Comparison of ENCODE assay signal across 8 mouse cellular contexts in the genomic region with DNA sequence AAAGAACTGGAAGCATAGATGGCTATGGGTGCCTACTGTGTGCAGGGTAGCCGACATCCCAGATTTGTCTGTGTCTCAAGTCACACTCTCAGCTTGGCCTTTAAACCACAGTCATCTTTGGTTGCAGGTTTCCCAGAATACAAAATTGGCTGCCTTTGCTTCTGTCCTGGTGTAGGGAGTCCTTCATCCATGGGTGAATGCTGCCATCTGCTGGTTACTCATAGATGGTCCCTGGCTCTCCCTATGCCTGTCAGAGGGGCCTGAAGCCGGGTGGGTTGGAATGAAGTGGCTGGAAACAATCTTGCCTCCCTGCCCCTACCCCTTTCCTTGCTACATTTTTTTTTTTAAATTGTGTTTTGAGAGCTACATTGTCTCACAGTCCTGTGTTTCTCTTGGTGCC. TPM values are rescaled to one million over a fixed set of nuclear protein-coding genes. Genes with fewer than 3 reads are reported as not detected.
DNase-seq lines count a peak whose midpoint lies in the region; ATAC-seq and TF ChIP-seq lines count a peak whose summit lies in the region.

No protein-coding gene starts in this region.

- no peaks in the 10 kb centered on the region for H3K79me2 ChIP-seq in C2C12 (ENCODE audit: control insufficient read depth, insufficient read depth)

- H3K4me2 ChIP-seq in embryonic facial prominence, embryonic 15.5 days (replicated peaks): no peak overlapping the region
- no peak overlapping the region for H3K4me2 ChIP-seq in heart, embryonic 15.5 days
- no peak overlapping the region for H3K4me2 ChIP-seq in liver, embryonic 13.5 days
- no peak overlapping the region for H3K4me2 ChIP-seq in neural tube, embryonic 15.5 days

- no peak overlapping the region for H3K9ac ChIP-seq in embryonic facial prominence, embryonic 15.5 days
- H3K9ac ChIP-seq in heart, embryonic 15.5 days: no peak overlapping the region
- no peak overlapping the region for H3K9ac ChIP-seq in liver, embryonic 13.5 days
- H3K9ac ChIP-seq in neural tube, embryonic 15.5 days (replicated peaks): no peak overlapping the region

- no peak for TF ChIP-seq POLR2A in bone marrow macrophage, adult 2 months (IDR thresholded peaks at IDR 0.05; ENCODE audit: borderline replicate concordance, low read depth, low read length)
- no peak for TF ChIP-seq POLR2A in testis, adult 2 months (IDR thresholded peaks at IDR 0.05; ENCODE audit: control insufficient read depth, low read depth, low read length)

- H3K4me1 ChIP-seq in bone marrow macrophage, adult 2 months (ENCODE audit: control insufficient read depth, insufficient read depth, low read length): no peaks in the 10 kb centered on the region
- H3K4me1 ChIP-seq in embryonic facial prominence, embryonic 15.5 days: no peaks in the 10 kb centered on the region
- H3K4me1 ChIP-seq in heart, embryonic 15.5 days (replicated peaks): no peaks in the 10 kb centered on the region
- no peaks in the 10 kb centered on the region for H3K4me1 ChIP-seq in liver, embryonic 13.5 days (replicated peaks)
- H3K4me1 ChIP-seq in neural tube, embryonic 15.5 days: no peaks in the 10 kb centered on the region
- no peaks in the 10 kb centered on the region for H3K4me1 ChIP-seq in testis, adult 2 months (ENCODE audit: control insufficient read depth, insufficient read depth, low read length)

- H3K27me3 ChIP-seq in C2C12 (ENCODE audit: control insufficient read depth, insufficient read depth, insufficient read length): no peaks in the 10 kb centered on the region
- no peaks in the 10 kb centered on the region for H3K27me3 ChIP-seq in embryonic facial prominence, embryonic 15.5 days
- H3K27me3 ChIP-seq in heart, embryonic 15.5 days: no peaks in the 10 kb centered on the region
- H3K27me3 ChIP-seq in liver, embryonic 13.5 days: no peaks in the 10 kb centered on the region
- no peaks in the 10 kb centered on the region for H3K27me3 ChIP-seq in neural tube, embryonic 15.5 days (replicated peaks)
- H3K27me3 ChIP-seq in testis, adult 2 months (ENCODE audit: control insufficient read depth, insufficient read depth, low read length): no peaks in the 10 kb centered on the region

- no peak overlapping the region for H3K27ac ChIP-seq in bone marrow macrophage, adult 2 months (ENCODE audit: insufficient read depth, low read depth, low read length)
- H3K27ac ChIP-seq in embryonic facial prominence, embryonic 15.5 days (replicated peaks): no peak overlapping the region
- H3K27ac ChIP-seq in heart, embryonic 15.5 days: no peak overlapping the region
- H3K27ac ChIP-seq in liver, embryonic 13.5 days: no peak overlapping the region
- no peak overlapping the region for H3K27ac ChIP-seq in neural tube, embryonic 15.5 days (replicated peaks)
- H3K27ac ChIP-seq in testis, adult 2 months (ENCODE audit: control insufficient read depth, insufficient read depth, low read depth, low read length): 0 out of 2 replicates have a peak overlapping the region, but pooled peaks have one; percentile 7

- ATAC-seq in embryonic facial prominence, embryonic 15.5 days (ENCODE audit: insufficient number of reproducible peaks, low FRiP score, low TSS enrichment, low read depth): peak; percentile 89
- ATAC-seq in heart, embryonic 15.5 days (replicated peaks; ENCODE audit: insufficient number of reproducible peaks, insufficient read depth, low FRiP score, low read depth): peak; percentile 74; the same call in 1 of the 2 replicates
- ATAC-seq in liver, embryonic 13.5 days (ENCODE audit: low read depth): peak; percentile 61
- peak; percentile 96 for ATAC-seq in neural tube, embryonic 15.5 days (ENCODE audit: low FRiP score)

- peak; percentile 51 for TF ChIP-seq CTCF in C2C12 (IDR thresholded peaks at IDR 0.05; ENCODE audit: control insufficient read depth, insufficient read depth, insufficient read length)
- peak; percentile 58 for TF ChIP-seq CTCF in bone marrow macrophage, adult 2 months (IDR thresholded peaks at IDR 0.05; ENCODE audit: low read depth, low read length)
- peak; percentile 52; the same call in 1 of the 2 replicates for TF ChIP-seq CTCF in testis, adult 2 months (IDR thresholded peaks at IDR 0.05; ENCODE audit: control insufficient read depth, insufficient read depth, insufficient replicate concordance, low read depth, low read length)

- no peak overlapping the region for H3ac ChIP-seq in C2C12 (ENCODE audit: control insufficient read depth, insufficient read length, low read depth)

- no peaks in the 10 kb centered on the region for H3K9me3 ChIP-seq in embryonic facial prominence, embryonic 15.5 days (replicated peaks)
- H3K9me3 ChIP-seq in heart, embryonic 15.5 days (replicated peaks): no peaks in the 10 kb centered on the region
- H3K9me3 ChIP-seq in liver, embryonic 13.5 days (replicated peaks): no peaks in the 10 kb centered on the region
- H3K9me3 ChIP-seq in neural tube, embryonic 15.5 days (replicated peaks): no peaks in the 10 kb centered on the region

- H3K4me3 ChIP-seq in C2C12 (ENCODE audit: insufficient read depth, poor library complexity, severe bottlenecking): no peak overlapping the region
- H3K4me3 ChIP-seq in bone marrow macrophage, adult 2 months (ENCODE audit: insufficient read depth, low read length): no peak overlapping the region
- H3K4me3 ChIP-seq in embryonic facial prominence, embryonic 15.5 days (replicated peaks): no peak overlapping the region
- H3K4me3 ChIP-seq in heart, embryonic 15.5 days: no peak overlapping the region
- H3K4me3 ChIP-seq in liver, embryonic 13.5 days (replicated peaks): no peak overlapping the region
- no peak overlapping the region for H3K4me3 ChIP-seq in neural tube, embryonic 15.5 days (replicated peaks)
- no peak overlapping the region for H3K4me3 ChIP-seq in testis, adult 2 months (ENCODE audit: control insufficient read depth, low read depth, low read length)

- WGBS in embryonic facial prominence, embryonic 15.5 days: 11% methylated on average over 2 of the region's 2 CpGs
- 30% methylated on average over 2 of the region's 2 CpGs for WGBS in heart, embryonic 15.5 days
- 34% methylated on average over 2 of the region's 2 CpGs for WGBS in liver, embryonic 13.5 days (ENCODE audit: insufficient replicate concordance)
- 37% methylated on average over 2 of the region's 2 CpGs for WGBS in neural tube, embryonic 15.5 days

- no peaks in the 10 kb centered on the region for H3K36me3 ChIP-seq in C2C12 (ENCODE audit: control insufficient read depth, insufficient read depth)
- H3K36me3 ChIP-seq in embryonic facial prominence, embryonic 15.5 days: no peaks in the 10 kb centered on the region
- H3K36me3 ChIP-seq in heart, embryonic 15.5 days: no peaks in the 10 kb centered on the region
- no peaks in the 10 kb centered on the region for H3K36me3 ChIP-seq in liver, embryonic 13.5 days
- no peaks in the 10 kb centered on the region for H3K36me3 ChIP-seq in neural tube, embryonic 15.5 days
- H3K36me3 ChIP-seq in testis, adult 2 months (ENCODE audit: control insufficient read depth, insufficient read depth, low read length): no peaks in the 10 kb centered on the region

- peak; percentile 85 for DNase-seq in kidney, postnatal 14 days
- peak; percentile 17 for DNase-seq in liver, embryonic 13.5 days

- no peaks in the 10 kb centered on the region for H3K79me3 ChIP-seq in C2C12 (ENCODE audit: low read depth)

TF ChIP-seq in C2C12, 6 proteins besides CTCF, POLR2A, EP300 and RAD21:
- no peak for TF ChIP-seq USF1 (IDR thresholded peaks at IDR 0.05; ENCODE audit: low read depth)
TF ChIP-seq in C2C12: peak in this region for 0.

RNA-seq across cellular contexts. Expression of a gene that starts 20.0 kb away (rescaled TPM):
- not detected for polyA plus RNA-seq in C2C12 (2012; fragmentation: generic; extraction: Trizol)
- polyA plus RNA-seq in bone marrow macrophage, adult 2 months (2012; ENCODE audit: insufficient read depth, insufficient read length, missing spikeins): not detected in 2 replicates
- polyA plus RNA-seq in embryonic facial prominence, embryonic 15.5 days (2015; fragmentation: Nextera tagmentation; extraction: Ambion mirVana): 0.42 and 0.52 TPM in 2 replicates
- polyA plus RNA-seq in heart, embryonic 15.5 days (2015; fragmentation: Nextera tagmentation; extraction: Ambion mirVana): 0.16 and 1.1 TPM in 2 replicates
- polyA plus RNA-seq in liver, embryonic 13.5 days (2015; fragmentation: Nextera tagmentation; extraction: Ambion mirVana): not detected in 2 replicates
- polyA plus RNA-seq in neural tube, embryonic 15.5 days (2015; fragmentation: Nextera tagmentation; extraction: Ambion mirVana): 1.7 and 2.2 TPM in 2 replicates
- 0.59 TPM in 1 of 2 replicates, not detected in the other for polyA plus RNA-seq in testis, adult 2 months (2012; rRNA removed)
